Mouse (Mus musculus) heart, postnatal 36 days (tissue): ENCODE data around the gene Aktip. TPM values are rescaled to one million over a fixed set of nuclear protein-coding genes. Genes with fewer than 3 reads are reported as not detected.

ENCODE experiments used
- DNase-seq, 2 experiments: peaks; one replicate each; pipeline ENCODE4 v3.0.0; 2021 to 2022
- intact Hi-C: fragments of 180-260 bp; cut with DNase I; formaldehyde crosslinking; loops from one replicate; pipeline ENCODE4 v1.15.1; 2025
- total RNA-seq, 2 experiments: library from RNA; stranded (reverse); gene quantifications; 2 replicates each; pipeline ENCODE4 v1.2.3; 2021

Aktip gene
- total RNA-seq, 2 experiments from 2014 or later = 52.8 to 56.3 TPM

- intact Hi-C loops = loop anchor here (5.0 to 10.0 kb wide), 6 partner anchors 181 to 1528 kb away; partner anchors contain the start of gene Irx5
- no peak for DNase-seq
Measured at GRCm38 (mm10) chr8:91194081-91194480, 5.7 kb downstream of the Aktip start.

GRCm38 (mm10) chr8:91192941-91193340 is 6.8 kb downstream of the Aktip start:
- DNase-seq = no peak
- intact Hi-C loops = loop anchor here (5.0 to 10.0 kb wide), 6 partner anchors 182 to 1529 kb away; partner anchors contain the start of gene Irx5

GRCm38 (mm10) chr8:91190816-91191340 is 8.9 kb downstream of the Aktip start:
- intact Hi-C loops = loop anchor here (5.0 to 10.0 kb wide), 6 partner anchors 184 to 1531 kb away; partner anchors contain the start of gene Irx5
- peak; percentile 57 to 61 for DNase-seq

- intact Hi-C loops = no loop called here
- no peak for DNase-seq
Measured at GRCm38 (mm10) chr8:91188152-91188551, 11.6 kb downstream of the Aktip start.

GRCm38 (mm10) chr8:91186372-91186771 is 13.4 kb downstream of the Aktip start:
- intact Hi-C loops = no loop called here
- DNase-seq = no peak

GRCm38 (mm10) chr8:91177708-91178107 is 22.1 kb downstream of the Aktip start:
- no peak for DNase-seq
- intact Hi-C loops = no loop called here

- intact Hi-C loops = no loop called here
- no peak for DNase-seq
Measured at GRCm38 (mm10) chr8:91176176-91176575, 23.6 kb downstream of the Aktip start.

- intact Hi-C loops = no loop called here
- DNase-seq = no peak
Measured at GRCm38 (mm10) chr8:91171605-91172004, 28.2 kb downstream of the Aktip start.

- intact Hi-C loops = no loop called here
- no peak for DNase-seq
Measured at GRCm38 (mm10) chr8:91170914-91171313, 28.9 kb downstream of the Aktip start.

GRCm38 (mm10) chr8:91170152-91170551 is 29.6 kb downstream of the Aktip start:
- DNase-seq = no peak
- intact Hi-C loops = no loop called here

- DNase-seq = no peak
Measured at GRCm38 (mm10) chr8:91159959-91160800, 39.6 kb downstream of the Aktip start.

GRCm38 (mm10) chr8:91158617-91159016 is 41.2 kb downstream of the Aktip start:
- intact Hi-C loops = no loop called here
- DNase-seq = no peak

More at GRCm38 (mm10) chr8:91159959-91160800, 39.6 kb downstream of the Aktip start:
- intact Hi-C loops = no loop called here

GRCm38 (mm10) chr8:91154564-91154963 is 45.2 kb downstream of the Aktip start:
- intact Hi-C loops = no loop called here
- DNase-seq = no peak

- intact Hi-C loops = no loop called here
- DNase-seq = no peak
Measured at GRCm38 (mm10) chr8:91153831-91154230, 45.9 kb downstream of the Aktip start.

GRCm38 (mm10) chr8:91151531-91151930 is 48.2 kb downstream of the Aktip start:
- intact Hi-C loops = no loop called here
- DNase-seq = no peak

- DNase-seq = no peak
- intact Hi-C loops = no loop called here
Measured at GRCm38 (mm10) chr8:91149298-91149697, 50.5 kb downstream of the Aktip start.

GRCm38 (mm10) chr8:91148643-91149178 is 51.1 kb downstream of the Aktip start:
- intact Hi-C loops = no loop called here
- no peak for DNase-seq

GRCm38 (mm10) chr8:91147715-91148114 is 52.1 kb downstream of the Aktip start:
- DNase-seq = peak; percentile 39 to 43
- intact Hi-C loops = loop anchor here (2.0 kb wide), 1 partner anchor 29 kb away; no protein-coding TSS in a partner anchor

GRCm38 (mm10) chr8:91140828-91141227 is 58.9 kb downstream of the Aktip start:
- DNase-seq = no peak
- intact Hi-C loops = no loop called here

GRCm38 (mm10) chr8:91135308-91136181 is 64.2 kb downstream of the Aktip start:
- intact Hi-C loops = no loop called here
- DNase-seq = no peak
